Mouse (Mus musculus) mouse trophoblast stem cell (cell line): ENCODE measurements around the gene Camk1.

Source experiments
- in situ Hi-C, 2 experiments: fragments of 300-500 bp; cut with MseI, MboI; formaldehyde crosslinking; loops; 2 replicates in 1 of 2; 3 replicates in 1 of 2; pipeline ENCODE4 v1.15.1; 2025

The Camk1 gene

DNA sequence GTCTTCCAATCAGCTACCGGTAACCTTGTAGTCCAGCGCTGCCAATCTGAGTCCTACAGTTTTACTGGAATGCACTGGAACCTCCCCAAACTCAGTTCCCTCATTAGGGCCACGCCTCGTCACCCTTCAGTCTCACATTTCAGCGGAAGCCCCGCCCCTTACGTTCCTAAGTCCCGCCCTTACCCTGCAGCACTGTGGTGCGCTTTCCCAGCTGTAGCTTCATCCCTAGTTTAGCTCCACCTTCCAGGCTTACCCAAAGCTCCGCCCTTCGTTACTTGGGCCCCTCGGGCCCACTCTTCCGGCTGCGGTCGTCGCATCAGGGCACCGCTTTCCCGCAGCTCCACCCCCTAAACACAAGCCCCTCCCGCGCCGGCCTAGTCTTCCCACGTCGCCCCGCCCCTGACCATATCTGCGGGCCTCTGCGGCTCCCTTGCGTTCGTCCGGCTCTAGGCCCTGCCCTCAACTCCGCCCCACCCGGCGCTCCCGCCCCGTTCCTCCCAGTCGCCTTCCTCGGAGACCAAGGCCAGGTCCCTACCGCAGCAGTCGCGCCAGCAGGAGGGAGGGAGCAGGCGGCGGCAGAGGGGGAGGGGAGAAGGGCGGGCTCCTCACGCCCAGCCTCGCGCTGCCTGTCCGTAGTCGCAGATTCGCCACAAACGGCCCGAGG is 37.3 kb downstream of the Camk1 start:
- in situ Hi-C loops, result no loop called here

DNA sequence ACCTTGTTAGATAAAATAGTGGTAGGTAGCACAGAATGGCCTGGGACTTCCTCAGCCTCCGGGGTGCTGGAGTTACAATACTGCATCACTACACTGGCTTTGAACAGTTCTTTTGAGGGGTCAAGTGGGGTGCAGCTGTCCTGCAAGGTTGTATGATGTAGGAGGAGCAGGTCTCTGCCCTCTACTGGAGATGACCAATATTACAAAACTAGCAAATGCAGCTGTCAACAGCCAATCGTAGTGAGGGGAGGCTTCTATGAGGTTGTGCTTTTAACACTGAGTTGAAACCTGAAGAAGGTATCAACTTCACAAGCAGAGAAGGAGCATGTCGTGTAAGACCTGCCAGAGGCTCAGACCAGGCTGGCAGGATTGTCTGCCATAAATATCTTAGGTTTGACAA is 41.5 kb downstream of the Camk1 start:
- in situ Hi-C loops, result no loop called here

DNA sequence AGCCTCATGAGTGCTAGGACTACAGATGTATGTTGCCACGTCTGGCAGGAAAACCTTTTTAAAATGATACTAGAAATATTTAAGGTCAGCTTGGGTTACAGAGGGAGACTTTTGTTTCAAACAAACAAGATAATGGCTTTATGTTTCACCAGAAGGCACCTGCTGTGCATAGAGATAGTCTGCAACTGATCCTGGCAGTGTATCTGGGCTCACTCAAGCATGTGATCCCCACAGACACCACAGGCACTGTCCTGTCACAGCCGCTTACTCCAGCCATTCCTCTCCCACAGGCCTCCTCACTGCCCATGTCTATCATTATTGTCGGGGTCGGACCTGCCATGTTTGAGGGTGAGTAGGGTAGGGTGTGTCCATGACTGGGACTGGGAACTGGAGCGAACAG is 42.4 kb downstream of the Camk1 start:
- in situ Hi-C loops, result no loop called here

DNA sequence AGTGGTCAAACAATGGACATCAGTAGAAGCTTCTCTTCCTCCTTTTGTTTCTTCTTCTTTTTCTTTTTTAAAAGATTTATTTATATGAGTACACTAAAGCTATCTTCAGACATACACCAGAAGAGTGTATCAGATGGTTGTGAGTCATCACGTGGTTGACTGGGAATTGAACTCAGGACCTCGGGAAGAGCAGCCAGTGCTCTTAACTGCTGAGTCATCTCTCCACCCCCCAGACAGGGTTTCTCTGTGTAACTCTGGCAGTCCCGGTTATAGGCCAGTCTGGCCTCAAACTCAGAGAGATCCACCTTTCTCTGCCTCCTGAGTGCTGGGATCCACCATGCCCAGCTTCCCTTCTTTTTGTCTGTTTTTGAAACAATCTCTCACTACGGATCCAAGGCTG is 47.1 kb downstream of the Camk1 start:
- in situ Hi-C loops, result no loop called here

DNA sequence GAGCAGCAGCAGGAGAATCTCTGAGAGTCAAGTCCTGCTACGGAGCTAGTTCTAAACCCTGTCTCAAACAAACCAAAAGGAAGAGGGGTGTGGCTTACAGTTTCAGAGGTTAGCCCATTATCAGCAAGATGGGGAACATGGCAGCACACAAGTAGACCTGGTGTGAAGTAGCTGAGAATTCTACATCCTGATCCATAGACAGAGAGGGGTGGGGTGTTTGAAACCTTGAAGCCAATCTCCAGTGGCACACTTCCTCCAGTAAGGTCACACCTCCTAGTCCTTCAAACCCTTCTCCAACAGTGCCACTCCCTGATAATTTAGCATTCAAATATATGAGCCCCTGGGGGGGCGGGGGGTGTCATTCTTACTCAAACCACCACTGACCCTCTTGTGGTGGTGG is 47.7 kb downstream of the Camk1 start:
- in situ Hi-C loops, result no loop called here

DNA sequence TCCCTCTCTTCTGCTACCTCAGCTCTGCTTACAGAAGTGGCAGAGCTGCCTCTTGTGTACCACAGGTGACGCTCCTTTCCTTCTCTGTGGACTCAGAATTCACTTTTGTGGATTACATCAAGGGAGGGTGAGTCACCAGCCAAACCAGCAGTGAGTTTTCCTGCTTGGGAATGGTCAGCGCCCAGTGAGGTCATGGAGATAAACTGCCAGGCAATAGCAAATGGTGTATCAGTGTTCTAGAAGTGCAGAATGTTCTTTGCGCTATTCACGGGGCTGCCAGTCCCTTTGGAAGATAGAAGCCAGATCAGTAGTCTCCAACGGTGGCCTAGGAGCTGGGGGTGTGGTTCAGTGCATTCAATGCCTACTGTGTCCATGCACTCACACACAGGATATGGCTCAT is 50.8 kb downstream of the Camk1 start:
- in situ Hi-C loops, result no loop called here

DNA sequence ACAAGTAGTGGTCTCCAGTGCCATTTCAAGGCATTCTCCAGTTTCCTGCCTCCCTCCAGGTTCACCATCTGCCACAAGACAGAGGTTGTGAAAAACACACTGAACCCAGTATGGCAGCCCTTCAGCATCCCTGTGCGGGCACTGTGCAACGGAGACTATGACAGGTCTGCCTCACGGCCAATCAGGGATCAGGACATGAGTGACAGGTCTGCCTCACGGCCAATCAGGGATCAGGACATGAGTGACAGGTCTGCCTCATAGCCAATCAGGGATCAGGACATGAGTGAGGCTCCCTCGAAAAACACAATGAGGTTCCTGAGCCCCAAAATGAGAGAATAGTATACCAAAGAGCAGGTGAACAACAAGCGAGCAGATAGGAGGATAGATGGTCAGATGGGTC is 53.4 kb downstream of the Camk1 start:
- in situ Hi-C loops, result no loop called here

DNA sequence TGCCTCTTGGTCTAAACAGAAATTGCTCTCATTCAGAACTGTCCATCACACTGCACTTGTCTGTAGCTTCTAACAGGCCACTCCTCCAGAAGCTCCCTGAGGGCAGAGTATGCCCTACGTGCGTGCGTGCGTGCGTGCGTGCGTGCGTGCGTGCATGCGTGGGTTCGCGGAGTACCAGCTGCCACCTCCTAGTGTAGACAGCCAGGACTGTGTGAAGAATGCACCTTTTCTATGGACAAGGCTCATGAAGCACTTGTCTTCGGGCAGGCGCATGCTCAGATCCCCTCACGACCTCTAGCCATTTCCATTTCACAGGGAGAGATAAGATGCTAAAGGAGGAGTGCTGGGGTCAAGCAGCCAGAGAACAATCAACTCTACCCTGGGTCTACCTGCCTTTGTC is 54.4 kb downstream of the Camk1 start:
- in situ Hi-C loops, result no loop called here

DNA sequence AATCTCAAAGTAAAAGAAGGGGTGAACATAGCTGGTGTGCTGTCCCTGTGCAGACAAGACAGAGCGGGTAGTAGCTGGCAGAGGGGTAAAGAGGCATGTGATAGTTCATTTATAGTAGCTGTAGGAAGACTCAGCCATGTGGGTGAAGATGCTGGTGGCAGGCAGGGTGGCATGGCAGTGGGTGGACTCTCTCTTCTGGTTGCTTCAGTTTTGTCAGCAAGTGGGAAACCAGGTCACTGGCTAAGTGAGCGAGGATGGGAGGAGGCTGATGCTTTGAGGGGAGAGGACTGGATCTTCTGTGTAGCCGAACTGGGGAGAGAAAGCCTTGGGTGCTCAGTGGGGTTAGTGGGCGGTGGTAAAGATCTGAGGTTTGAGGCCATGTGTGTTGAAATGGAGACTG is 56.5 kb downstream of the Camk1 start:
- in situ Hi-C loops, result no loop called here

DNA sequence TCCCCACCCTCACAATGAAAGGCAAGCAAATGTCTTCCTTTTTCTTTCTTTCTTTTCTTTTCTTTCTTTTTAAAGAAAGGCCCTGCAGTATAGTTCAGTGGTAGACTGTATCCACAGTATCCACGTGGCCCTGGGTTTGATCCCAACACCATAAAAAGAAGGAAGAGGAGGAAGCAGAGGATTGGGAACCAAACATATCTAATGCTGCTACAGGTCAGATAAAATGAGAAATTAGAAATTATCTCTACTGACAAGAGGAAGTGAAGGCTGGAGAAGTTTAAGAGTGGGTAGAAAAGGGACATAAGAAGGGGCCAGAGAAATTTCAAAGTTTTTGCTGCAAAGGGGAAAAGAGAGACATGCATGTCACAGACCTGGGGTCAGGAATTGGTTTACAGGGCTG is 57.5 kb downstream of the Camk1 start:
- in situ Hi-C loops, result no loop called here

DNA sequence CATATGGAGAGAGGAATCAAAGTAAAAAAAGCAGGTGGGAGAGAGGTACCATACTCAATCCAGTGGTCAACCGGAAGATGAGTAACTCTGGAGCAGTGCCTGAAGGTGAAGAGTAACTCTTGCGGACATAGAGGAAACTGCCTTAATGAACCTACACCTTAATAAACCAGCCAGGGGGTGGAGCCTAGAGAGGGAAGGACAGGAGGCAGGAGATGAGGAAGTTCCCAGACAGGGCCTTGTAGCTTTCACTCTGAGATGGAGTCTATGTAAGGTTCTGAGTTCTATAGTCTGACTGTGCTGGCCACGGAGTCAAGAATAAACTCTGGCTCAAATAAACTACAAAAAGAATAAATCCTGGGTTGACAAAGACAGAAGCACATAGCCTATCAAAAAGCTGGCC is 58.9 kb downstream of the Camk1 start:
- in situ Hi-C loops, result no loop called here
